Mouse (Mus musculus): ENCODE measurements around the gene Sin3b. TPM values are rescaled to one million over a fixed set of nuclear protein-coding genes. Genes with fewer than 3 reads are reported as not detected.

The Sin3b gene
- total RNA-seq (2012; rRNA removed) (148 and 183 TPM in 2 replicates), total RNA-seq (2014; rRNA removed) (120 and 132 TPM in 2 replicates), polyA plus RNA-seq (2012; ENCODE audit: insufficient read length, low read depth) (109 and 118 TPM in 2 replicates)

DNA sequence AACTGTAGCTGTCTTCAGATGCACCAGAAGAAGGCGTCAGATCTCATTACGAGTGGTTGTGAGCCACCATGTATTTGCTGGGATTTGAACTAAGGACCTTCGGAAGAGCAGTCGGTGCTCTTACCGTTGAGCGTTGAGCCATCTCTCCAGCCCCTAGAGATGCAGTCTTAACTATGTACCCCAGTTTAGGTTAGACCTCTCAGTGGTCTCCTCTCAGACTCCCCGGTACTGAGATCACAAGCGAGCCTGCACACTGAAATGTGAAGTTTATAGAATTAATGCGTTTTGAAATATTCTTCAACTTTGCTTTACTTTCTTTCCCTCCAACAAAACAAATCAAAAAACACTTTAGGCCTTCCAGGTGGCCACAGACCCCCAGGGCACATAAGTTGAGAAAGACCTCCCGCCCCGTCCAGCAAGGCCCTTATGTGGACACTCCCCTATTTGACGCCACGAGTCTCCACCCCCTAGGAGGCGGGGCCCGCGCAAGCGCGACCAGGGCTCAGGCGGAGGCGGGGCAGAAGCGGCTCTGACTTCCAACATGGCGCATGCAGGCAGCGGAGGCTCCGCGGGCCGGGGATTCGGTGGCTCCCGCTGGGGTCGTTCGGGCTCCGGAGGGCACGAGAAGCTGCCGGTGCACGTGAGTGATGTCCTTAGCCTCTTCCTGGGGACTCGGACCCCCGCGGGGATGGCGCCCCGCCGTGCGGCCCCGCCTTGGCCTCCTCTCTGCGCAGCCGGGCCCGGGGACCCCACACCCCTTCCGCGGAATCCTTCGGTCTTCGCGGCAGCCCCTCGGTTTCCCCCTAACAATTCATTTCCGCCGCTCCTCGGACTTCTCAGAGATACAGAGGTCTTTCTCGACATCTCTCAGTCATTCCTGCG, at the start of gene Sin3b:
Gene Sin3b (plus strand): TSS at position 517 of the 882 bp plus-strand sequence.
- in situ Hi-C loops (cut with MboI; ENCODE audit: low pct_ligation_motif_present, low pct_unique_long_range_greater_than_20kb, low sequenced_read_pairs) (no loop called here), dilution Hi-C loops (cut with MboI; ENCODE audit: extremely low pct_ligation_motif_present, extremely low pct_unique_long_range_greater_than_20kb, low sequenced_read_pairs) (no loop called here)
- H3K4me2 ChIP-seq (ENCODE audit: insufficient read depth, low read depth, poor library complexity, severe bottlenecking) = peak within 1 kb of the TSS; percentile 81
- TF ChIP-seq POLR2AphosphoS2 (IDR thresholded peaks at IDR 0.05; ENCODE audit: low read depth, low read length) (peak; percentile 73; the same call in 1 of the 2 replicates), HCFC1 (IDR thresholded peaks at IDR 0.05; ENCODE audit: low read depth, low read length) (peak; percentile 45; the same call in 1 of the 2 replicates), RAD21 (IDR thresholded peaks at IDR 0.05; ENCODE audit: low read depth, low read length) (no peak), ZMIZ1 (IDR thresholded peaks at IDR 0.05; ENCODE audit: low read depth, low read length) (peak; percentile 78; the same call in 1 of the 2 replicates), ELF1 (IDR thresholded peaks at IDR 0.05; ENCODE audit: low read depth, low read length) (no peak), ETS1 (conservative IDR thresholded peaks at IDR 0.05; ENCODE audit: low read depth, low read length) (no peak), TBP (conservative IDR thresholded peaks at IDR 0.05; ENCODE audit: low read depth, low read length) (peak; percentile 66), NELFE (IDR thresholded peaks at IDR 0.05; ENCODE audit: low read depth, low read length) (peak; percentile 91), NRF1 (IDR thresholded peaks at IDR 0.05; ENCODE audit: low read depth, low read length) (peak; percentile 93), POLR2A (IDR thresholded peaks at IDR 0.05; ENCODE audit: low read depth, low read length) (peak; percentile 96), TCF12 (IDR thresholded peaks at IDR 0.05; ENCODE audit: low read depth, low read length) (peak; percentile 96), RCOR1 (conservative IDR thresholded peaks at IDR 0.05; ENCODE audit: low read depth, low read length) (no peak), USF1 (IDR thresholded peaks at IDR 0.05; ENCODE audit: low read depth, low read length) (no peak), MAZ (IDR thresholded peaks at IDR 0.05; ENCODE audit: low read depth, low read length) (no peak)
- peak within 1 kb of the TSS; percentile 77 for H3K9ac ChIP-seq (ENCODE audit: insufficient read depth, low read depth)
- peak within 1 kb of the TSS; percentile 69 to 98 (median 97) for H3K4me3 ChIP-seq (replicated peaks in 1 of 3; ENCODE audit: low read depth in 2 of 3, low read length in 2 of 3, poor library complexity in 1 of 3)
- H3K36me3 ChIP-seq (replicated peaks in 1 of 2; ENCODE audit: control insufficient read depth in 1 of 2, insufficient read depth in 1 of 2, low read length in 1 of 2) = peaks cover 31 to 40% of the 10 kb centered on the region in 2 experiments
- H3K27ac ChIP-seq (ENCODE audit: insufficient read depth, low read depth) = no peak within 1 kb of the TSS
- H3K27me3 ChIP-seq (replicated peaks) = no peaks in the 10 kb centered on the region
- peak; percentile 88 for DNase-seq (ENCODE audit: extremely low read depth)
- H3K4me1 ChIP-seq (ENCODE audit: control insufficient read depth in 1 of 2, insufficient read depth in 2 of 2) = peaks cover 2 to 27% of the 10 kb centered on the region in 2 experiments; a peak in 2 of 4 replicates
- H3K9me3 ChIP-seq (replicated peaks; ENCODE audit: low read length) = no peaks in the 10 kb centered on the region
- peaks cover 11% of the 10 kb centered on the region for H3K79me2 ChIP-seq (replicated peaks; ENCODE audit: control insufficient read depth, extremely low read depth, insufficient read depth, poor library complexity, severe bottlenecking)

DNA sequence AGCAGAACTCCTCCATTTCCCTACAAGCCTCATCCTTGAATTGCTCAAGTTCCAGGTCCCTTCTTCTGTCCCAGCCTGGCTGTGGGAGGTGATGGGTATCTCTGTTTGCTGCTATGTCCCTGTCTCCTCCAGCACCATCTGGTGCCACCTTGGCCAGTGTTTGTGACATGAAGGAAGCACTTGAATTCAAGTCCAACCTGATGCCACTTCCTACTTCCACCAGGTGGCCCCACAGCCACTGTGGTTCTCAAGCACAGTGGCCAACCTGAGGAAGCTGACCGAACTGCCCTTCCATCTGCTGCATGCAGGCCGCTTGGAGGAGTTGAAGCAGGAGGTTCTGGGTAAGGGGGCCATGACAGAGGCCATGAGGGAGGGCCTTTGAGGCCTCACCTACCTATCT, 48.9 kb upstream of the Sin3b start:
- dilution Hi-C loops (cut with MboI; ENCODE audit: extremely low pct_ligation_motif_present, extremely low pct_unique_long_range_greater_than_20kb, low sequenced_read_pairs) = no loop called here
- TF ChIP-seq ELF1 (IDR thresholded peaks at IDR 0.05; ENCODE audit: low read depth, low read length) (peak; percentile 77), RAD21 (IDR thresholded peaks at IDR 0.05; ENCODE audit: low read depth, low read length) (peak; percentile 13), MAX (IDR thresholded peaks at IDR 0.05; ENCODE audit: low read length) (no peak), CHD1 (IDR thresholded peaks at IDR 0.05; ENCODE audit: low read depth, low read length) (no peak), SMC3 (IDR thresholded peaks at IDR 0.05; ENCODE audit: low read depth, low read length) (peak; percentile 34), NELFE (IDR thresholded peaks at IDR 0.05; ENCODE audit: low read depth, low read length) (no peak), RCOR1 (conservative IDR thresholded peaks at IDR 0.05; ENCODE audit: low read depth, low read length) (no peak), CHD2 (IDR thresholded peaks at IDR 0.05; ENCODE audit: low read length) (no peak), POLR2AphosphoS2 (IDR thresholded peaks at IDR 0.05; ENCODE audit: low read depth, low read length) (no peak), CTCF (conservative IDR thresholded peaks at IDR 0.05 in 1 of 2, IDR thresholded peaks at IDR 0.05 in 1 of 2; ENCODE audit: low read depth in 2 of 2, low read length in 2 of 2) (peak in 1 of 2 experiments; percentile 61; a peak in 2 of 4 replicates), TCF12 (IDR thresholded peaks at IDR 0.05; ENCODE audit: low read depth, low read length) (no peak)
- no peak overlapping the region for H3K27ac ChIP-seq (ENCODE audit: insufficient read depth, low read depth)
- H3K9ac ChIP-seq (ENCODE audit: insufficient read depth, low read depth) = no peak overlapping the region
- H3K4me3 ChIP-seq (replicated peaks in 1 of 3; ENCODE audit: low read depth in 2 of 3, low read length in 2 of 3, poor library complexity in 1 of 3) = no peak overlapping the region
- peaks cover 7 to 21% of the 10 kb centered on the region in 2 experiments for H3K4me1 ChIP-seq (ENCODE audit: control insufficient read depth in 1 of 2, insufficient read depth in 2 of 2)
- in situ Hi-C loops (cut with MboI; ENCODE audit: low pct_ligation_motif_present, low pct_unique_long_range_greater_than_20kb, low sequenced_read_pairs) = no loop called here
- H3K36me3 ChIP-seq (replicated peaks in 1 of 2; ENCODE audit: control insufficient read depth in 1 of 2, insufficient read depth in 1 of 2, low read length in 1 of 2) = no peaks in the 10 kb centered on the region
- no peak overlapping the region for H3K4me2 ChIP-seq (ENCODE audit: insufficient read depth, low read depth, poor library complexity, severe bottlenecking)
- DNase-seq (ENCODE audit: extremely low read depth) = no peak
- H3K79me2 ChIP-seq (replicated peaks; ENCODE audit: control insufficient read depth, extremely low read depth, insufficient read depth, poor library complexity, severe bottlenecking) = no peaks in the 10 kb centered on the region
- H3K9me3 ChIP-seq (replicated peaks; ENCODE audit: low read length) = no peaks in the 10 kb centered on the region
- no peaks in the 10 kb centered on the region for H3K27me3 ChIP-seq (replicated peaks)
